Mouse (Mus musculus) liver, adult (tissue): ENCODE data around the gene Znrd1.

Experiments
- GATA4 ChIP-seq: IDR thresholded peaks from 2 replicates; pipeline ENCODE4 v1.6.1; 2014; ENCODE audit warnings: mild to moderate bottlenecking, low read length; ENCODE audit not compliant: insufficient replicate concordance

Gene Znrd1

DNA sequence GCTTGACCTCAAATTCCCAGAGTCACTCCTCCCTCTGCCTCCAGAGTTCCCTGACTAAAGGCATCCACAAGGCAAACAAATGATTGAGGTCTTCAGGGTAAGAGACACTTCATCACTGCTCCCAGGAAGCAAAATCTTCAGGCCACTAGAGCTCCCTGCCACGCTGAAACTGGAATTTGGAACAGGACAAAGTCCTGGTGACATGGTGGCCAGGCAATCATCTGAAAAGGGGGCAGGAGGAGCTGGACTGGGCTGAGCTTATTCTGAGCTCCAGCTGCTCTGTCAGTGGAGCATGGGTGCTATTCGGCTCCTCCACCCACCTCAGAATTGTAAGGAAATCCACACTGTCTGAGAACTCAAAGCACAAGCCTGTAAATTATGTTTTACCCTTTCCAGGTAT lies 46.3 kb downstream of the Znrd1 start:
- no peak for TF ChIP-seq GATA4

DNA sequence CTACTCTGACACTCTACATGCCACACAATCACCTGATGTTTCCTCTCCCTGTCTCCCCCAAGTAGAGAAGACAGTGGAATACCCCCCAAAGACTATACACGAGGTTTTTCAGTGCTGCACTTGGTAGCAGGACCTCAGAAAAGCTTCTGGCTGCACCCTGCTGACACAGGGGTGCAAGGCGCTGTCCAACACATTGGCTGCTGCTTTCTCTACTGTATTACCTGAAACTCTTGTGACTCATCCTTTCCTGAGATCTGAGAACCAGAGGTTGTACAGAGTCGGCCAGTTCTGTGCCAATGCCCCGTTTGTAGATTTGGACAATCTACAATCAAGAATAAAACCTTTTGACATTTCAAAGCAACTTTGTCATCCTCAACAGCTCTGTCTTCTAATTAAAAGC lies 48.6 kb downstream of the Znrd1 start:
- no peak for TF ChIP-seq GATA4

DNA sequence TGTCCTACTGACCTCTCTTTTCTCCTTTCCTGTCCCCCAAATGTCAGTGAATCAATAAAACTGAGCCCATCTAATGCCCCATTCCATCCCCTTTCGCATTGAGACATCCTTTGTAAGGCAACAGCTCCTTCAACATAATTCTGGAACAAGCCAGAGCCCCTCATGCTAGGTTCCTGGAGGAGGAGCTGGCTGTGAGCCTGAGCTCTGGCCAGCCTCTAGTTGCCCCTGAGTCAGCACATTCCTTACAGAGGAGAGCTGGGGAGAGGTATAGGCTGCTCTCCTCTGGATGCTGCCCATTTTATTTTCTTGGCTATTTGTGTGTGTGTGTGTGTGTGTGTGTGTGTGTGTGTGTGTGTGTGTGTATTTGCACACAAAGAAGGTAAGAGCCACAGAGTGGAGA lies 50.1 kb downstream of the Znrd1 start:
- TF ChIP-seq GATA4 = no peak
